Mouse (Mus musculus): Measurements from ENCODE around the gene Pms1. TPM values are rescaled to one million over a fixed set of nuclear protein-coding genes. Genes with fewer than 3 reads are reported as not detected.
"Not testable (repeated sequence)": the region's sequence is repeated elsewhere in the genome, so short reads cannot be mapped to it uniquely, and the experiment has no call there.

The Pms1 gene
- total and polyA plus RNA-seq, 3 experiments: 16.7 to 23.2 (median 16.8) TPM

DNA sequence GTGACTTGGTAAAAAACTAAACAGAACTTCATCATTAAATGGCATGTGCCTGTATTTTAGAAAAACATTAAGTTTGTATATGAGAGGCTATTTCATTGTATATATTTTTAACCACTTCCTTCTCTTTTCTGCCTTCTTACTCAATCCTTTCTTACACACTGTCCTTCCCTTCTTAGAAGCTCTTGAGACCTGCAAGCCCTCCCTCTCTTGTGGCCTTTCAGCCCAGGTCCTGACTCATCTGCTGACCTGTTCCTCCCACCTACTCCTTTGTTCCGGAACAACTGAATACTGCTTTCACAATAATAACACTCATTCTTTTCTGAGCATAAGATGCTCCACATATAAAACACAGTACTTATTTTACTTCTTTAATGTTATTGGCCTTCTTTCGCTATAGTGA, 44.3 kb upstream of the Pms1 start:
- H3K9me3 ChIP-seq (replicated peaks; ENCODE audit: low read length): no peaks in the 10 kb centered on the region
- DNase-seq (ENCODE audit: extremely low read depth): no peak
- no peak overlapping the region for H3K4me3 ChIP-seq (replicated peaks in 1 of 3; ENCODE audit: low read depth in 2 of 3, low read length in 2 of 3, poor library complexity in 1 of 3)
- in situ Hi-C loops (cut with MboI; ENCODE audit: low pct_ligation_motif_present, low pct_unique_long_range_greater_than_20kb, low sequenced_read_pairs) (no loop called here), dilution Hi-C loops (cut with MboI; ENCODE audit: extremely low pct_ligation_motif_present, extremely low pct_unique_long_range_greater_than_20kb, low sequenced_read_pairs) (no loop called here)
- no peaks in the 10 kb centered on the region for H3K27me3 ChIP-seq (replicated peaks)
- TF ChIP-seq HCFC1 (IDR thresholded peaks at IDR 0.05; ENCODE audit: low read depth, low read length) (no peak), PAX5 (IDR thresholded peaks at IDR 0.05; ENCODE audit: low read length) (no peak), CHD2 (IDR thresholded peaks at IDR 0.05; ENCODE audit: low read length) (no peak), RCOR1 (conservative IDR thresholded peaks at IDR 0.05; ENCODE audit: low read depth, low read length) (no peak), POLR2AphosphoS2 (IDR thresholded peaks at IDR 0.05; ENCODE audit: low read depth, low read length) (no peak), TCF12 (IDR thresholded peaks at IDR 0.05; ENCODE audit: low read depth, low read length) (no peak), BHLHE40 (IDR thresholded peaks at IDR 0.05; ENCODE audit: low read depth, low read length) (no peak), EP300 (IDR thresholded peaks at IDR 0.05; ENCODE audit: low read length) (no peak), MXI1 (IDR thresholded peaks at IDR 0.05; ENCODE audit: low read depth, low read length) (no peak), ETS1 (conservative IDR thresholded peaks at IDR 0.05; ENCODE audit: low read depth, low read length) (no peak), MAFK (IDR thresholded peaks at IDR 0.05; ENCODE audit: insufficient replicate concordance, low read length) (no peak), JUN (IDR thresholded peaks at IDR 0.05; ENCODE audit: insufficient read depth, low read depth, low read length) (no peak), NRF1 (IDR thresholded peaks at IDR 0.05; ENCODE audit: low read depth, low read length) (no peak), USF2 (conservative IDR thresholded peaks at IDR 0.05; ENCODE audit: low read depth, low read length) (no peak), POLR2A (IDR thresholded peaks at IDR 0.05; ENCODE audit: low read depth, low read length) (no peak)
- H3K4me2 ChIP-seq (ENCODE audit: insufficient read depth, low read depth, poor library complexity, severe bottlenecking): no peak overlapping the region
- no peaks in the 10 kb centered on the region for H3K4me1 ChIP-seq (ENCODE audit: control insufficient read depth in 1 of 2, insufficient read depth in 2 of 2)
- peaks cover 11 to 32% of the 10 kb centered on the region in 2 experiments for H3K36me3 ChIP-seq (replicated peaks in 1 of 2; ENCODE audit: control insufficient read depth in 1 of 2, insufficient read depth in 1 of 2, low read length in 1 of 2)
- H3K79me2 ChIP-seq (replicated peaks; ENCODE audit: control insufficient read depth, extremely low read depth, insufficient read depth, poor library complexity, severe bottlenecking): no peaks in the 10 kb centered on the region
- H3K27ac ChIP-seq (ENCODE audit: insufficient read depth, low read depth): no peak overlapping the region
- H3K9ac ChIP-seq (ENCODE audit: insufficient read depth, low read depth): no peak overlapping the region

- in situ Hi-C loops (cut with MboI; ENCODE audit: low pct_ligation_motif_present, low pct_unique_long_range_greater_than_20kb, low sequenced_read_pairs); H3K9me3 ChIP-seq (replicated peaks; ENCODE audit: low read length); dilution Hi-C loops (cut with MboI; ENCODE audit: extremely low pct_ligation_motif_present, extremely low pct_unique_long_range_greater_than_20kb, low sequenced_read_pairs); H3K27ac ChIP-seq (ENCODE audit: insufficient read depth, low read depth); H3K4me2 ChIP-seq (ENCODE audit: insufficient read depth, low read depth, poor library complexity, severe bottlenecking); H3K4me1 ChIP-seq (ENCODE audit: control insufficient read depth in 1 of 2, insufficient read depth in 2 of 2); H3K36me3 ChIP-seq (replicated peaks in 1 of 2; ENCODE audit: control insufficient read depth in 1 of 2, insufficient read depth in 1 of 2, low read length in 1 of 2); H3K79me2 ChIP-seq (replicated peaks; ENCODE audit: control insufficient read depth, extremely low read depth, insufficient read depth, poor library complexity, severe bottlenecking); DNase-seq (ENCODE audit: extremely low read depth); H3K9ac ChIP-seq (ENCODE audit: insufficient read depth, low read depth); H3K4me3 ChIP-seq (replicated peaks in 1 of 3; ENCODE audit: low read depth in 2 of 3, low read length in 2 of 3, poor library complexity in 1 of 3); H3K27me3 ChIP-seq (replicated peaks): not testable (repeated sequence)
Observed at GRCm38 (mm10) chr1:53337403-53337802, 40.6 kb upstream of the Pms1 start.

- Histone ChIP-seq H3K79me2 (replicated peaks; ENCODE audit: control insufficient read depth, extremely low read depth, insufficient read depth, poor library complexity, severe bottlenecking) (no peaks in the 10 kb centered on the region), H3K27me3 (replicated peaks) (no peaks in the 10 kb centered on the region), H3K27ac (ENCODE audit: insufficient read depth, low read depth) (no peak overlapping the region), H3K36me3 (replicated peaks in 1 of 2; ENCODE audit: control insufficient read depth in 1 of 2, insufficient read depth in 1 of 2, low read length in 1 of 2) (no peaks in the 10 kb centered on the region), H3K4me2 (ENCODE audit: insufficient read depth, low read depth, poor library complexity, severe bottlenecking) (no peak overlapping the region), H3K9me3 (replicated peaks; ENCODE audit: low read length) (no peaks in the 10 kb centered on the region), H3K4me3 (replicated peaks in 1 of 3; ENCODE audit: low read depth in 2 of 3, low read length in 2 of 3, poor library complexity in 1 of 3) (no peak overlapping the region), H3K4me1 (ENCODE audit: control insufficient read depth in 1 of 2, insufficient read depth in 2 of 2) (no peaks in the 10 kb centered on the region), H3K9ac (ENCODE audit: insufficient read depth, low read depth) (no peak overlapping the region)
- dilution Hi-C loops (cut with MboI; ENCODE audit: extremely low pct_ligation_motif_present, extremely low pct_unique_long_range_greater_than_20kb, low sequenced_read_pairs) (no loop called here), in situ Hi-C loops (cut with MboI; ENCODE audit: low pct_ligation_motif_present, low pct_unique_long_range_greater_than_20kb, low sequenced_read_pairs) (no loop called here)
- TF ChIP-seq PAX5 (IDR thresholded peaks at IDR 0.05; ENCODE audit: low read length): no peak
- no peak for TF ChIP-seq USF2 (conservative IDR thresholded peaks at IDR 0.05; ENCODE audit: low read depth, low read length)
- no peak for TF ChIP-seq ZMIZ1 (IDR thresholded peaks at IDR 0.05; ENCODE audit: low read depth, low read length)
- TF ChIP-seq JUN (IDR thresholded peaks at IDR 0.05; ENCODE audit: insufficient read depth, low read depth, low read length): no peak
- TF ChIP-seq POLR2AphosphoS2 (IDR thresholded peaks at IDR 0.05; ENCODE audit: low read depth, low read length): no peak
- no peak for TF ChIP-seq MEF2A (IDR thresholded peaks at IDR 0.05; ENCODE audit: borderline replicate concordance, low read depth, low read length)
- no peak for DNase-seq (ENCODE audit: extremely low read depth)
Observed at GRCm38 (mm10) chr1:53335465-53335864, 38.6 kb upstream of the Pms1 start.

- H3K79me2 ChIP-seq (replicated peaks; ENCODE audit: control insufficient read depth, extremely low read depth, insufficient read depth, poor library complexity, severe bottlenecking); DNase-seq (ENCODE audit: extremely low read depth); H3K9ac ChIP-seq (ENCODE audit: insufficient read depth, low read depth); dilution Hi-C loops (cut with MboI; ENCODE audit: extremely low pct_ligation_motif_present, extremely low pct_unique_long_range_greater_than_20kb, low sequenced_read_pairs); H3K27ac ChIP-seq (ENCODE audit: insufficient read depth, low read depth); H3K4me3 ChIP-seq (replicated peaks in 1 of 3; ENCODE audit: low read depth in 2 of 3, low read length in 2 of 3, poor library complexity in 1 of 3); H3K36me3 ChIP-seq (replicated peaks in 1 of 2; ENCODE audit: control insufficient read depth in 1 of 2, insufficient read depth in 1 of 2, low read length in 1 of 2); H3K4me1 ChIP-seq (ENCODE audit: control insufficient read depth in 1 of 2, insufficient read depth in 2 of 2); in situ Hi-C loops (cut with MboI; ENCODE audit: low pct_ligation_motif_present, low pct_unique_long_range_greater_than_20kb, low sequenced_read_pairs); H3K4me2 ChIP-seq (ENCODE audit: insufficient read depth, low read depth, poor library complexity, severe bottlenecking); H3K9me3 ChIP-seq (replicated peaks; ENCODE audit: low read length); H3K27me3 ChIP-seq (replicated peaks): not testable (repeated sequence)
Observed at GRCm38 (mm10) chr1:53333527-53333926, 36.7 kb upstream of the Pms1 start.
